Mouse (Mus musculus): ENCODE results near the gene Pdcd1lg2.

Gene Pdcd1lg2

GRCm38 (mm10) chr19:29489785-29490284 is 79.1 kb downstream of the Pdcd1lg2 start:
- DNase-seq (ENCODE audit: extremely low read depth, insufficient read length, low spot score) = no peak

DNA sequence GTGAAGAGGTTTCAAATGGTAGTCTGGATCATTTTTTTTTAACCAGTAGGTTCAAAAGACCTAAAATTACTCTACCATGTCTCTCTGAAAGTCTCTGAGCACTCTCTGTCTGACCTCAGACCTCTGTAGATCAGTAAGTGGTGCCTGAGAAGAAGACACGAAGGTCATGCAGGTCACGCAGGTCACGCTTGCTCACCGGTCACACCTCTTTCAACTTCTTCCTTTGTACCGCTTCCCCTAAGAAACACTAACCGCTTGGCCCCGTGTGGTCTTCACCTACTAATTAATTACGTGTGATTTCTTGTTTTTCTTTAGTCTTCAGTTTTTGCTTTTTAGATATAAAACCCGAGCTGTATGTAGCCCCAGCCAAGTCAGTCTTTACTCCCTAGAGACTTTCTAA is 80.7 kb downstream of the Pdcd1lg2 start:
- no peak for DNase-seq (ENCODE audit: extremely low read depth, insufficient read length, low spot score)

DNA sequence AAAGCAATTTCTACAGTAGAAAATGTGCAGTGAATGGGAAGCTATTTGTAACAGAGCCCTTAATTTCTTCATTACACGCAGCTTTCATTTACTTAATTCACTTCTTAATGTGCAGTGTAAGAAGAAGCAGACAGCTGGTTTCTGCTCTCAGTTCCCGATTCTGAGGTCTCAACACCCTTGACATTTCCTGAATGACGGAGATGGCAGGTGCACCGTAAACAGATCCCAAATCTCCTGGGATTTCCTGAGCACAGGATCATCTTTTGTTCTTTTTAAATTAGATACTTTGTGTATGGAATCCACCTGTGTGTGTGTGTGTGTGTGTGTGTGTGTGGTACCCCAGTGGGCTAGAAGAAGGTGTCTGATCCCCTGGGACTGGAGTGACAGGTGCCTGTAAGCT is 83.7 kb downstream of the Pdcd1lg2 start:
- no peak for DNase-seq (ENCODE audit: extremely low read depth, insufficient read length, low spot score)

DNA sequence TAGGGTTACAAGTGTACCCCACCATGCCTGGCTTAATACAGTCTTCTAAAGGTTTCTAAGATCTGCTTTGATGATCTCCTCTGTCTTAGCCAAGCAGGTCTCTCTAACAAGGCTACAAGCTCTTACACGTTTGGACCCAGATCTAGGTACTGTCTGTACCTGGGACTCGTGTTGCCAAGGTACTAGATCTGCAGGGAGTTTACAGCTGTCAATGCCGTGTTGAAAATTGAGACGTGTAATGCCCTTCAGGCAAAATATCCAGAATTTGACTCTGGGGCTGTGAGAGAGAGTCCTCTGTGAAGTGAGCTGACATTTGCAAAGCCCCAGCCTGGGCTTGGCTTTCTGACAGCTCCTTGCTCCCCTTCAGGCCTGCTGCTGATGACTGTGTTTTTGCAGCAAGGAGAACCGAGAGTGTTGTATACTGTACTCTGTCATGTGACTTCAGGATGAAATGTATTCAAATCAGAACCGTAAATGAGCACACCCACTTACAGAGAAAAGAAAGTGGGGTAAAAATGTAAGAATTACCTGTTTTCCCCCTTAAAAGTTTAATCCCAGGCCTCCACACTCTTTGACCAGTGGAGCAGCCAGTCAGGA is 85.4 kb downstream of the Pdcd1lg2 start:
- DNase-seq (ENCODE audit: extremely low read depth, insufficient read length, low spot score) = no peak

- no peak for DNase-seq (ENCODE audit: extremely low read depth, insufficient read length, low spot score)
Observed at GRCm38 (mm10) chr19:29496786-29497557, 86.3 kb downstream of the Pdcd1lg2 start.

- no peak for DNase-seq (ENCODE audit: extremely low read depth, insufficient read length, low spot score)
Observed at GRCm38 (mm10) chr19:29497874-29498273, 87.2 kb downstream of the Pdcd1lg2 start.

- DNase-seq (ENCODE audit: extremely low read depth, insufficient read length, low spot score) = no peak
Observed at GRCm38 (mm10) chr19:29498842-29499456, 88.2 kb downstream of the Pdcd1lg2 start.

GRCm38 (mm10) chr19:29500333-29500732 is 89.6 kb downstream of the Pdcd1lg2 start:
- DNase-seq (ENCODE audit: extremely low read depth, insufficient read length, low spot score) = no peak

- no peak for DNase-seq (ENCODE audit: extremely low read depth, insufficient read length, low spot score)
Observed at GRCm38 (mm10) chr19:29501106-29501505, 90.4 kb downstream of the Pdcd1lg2 start.

DNA sequence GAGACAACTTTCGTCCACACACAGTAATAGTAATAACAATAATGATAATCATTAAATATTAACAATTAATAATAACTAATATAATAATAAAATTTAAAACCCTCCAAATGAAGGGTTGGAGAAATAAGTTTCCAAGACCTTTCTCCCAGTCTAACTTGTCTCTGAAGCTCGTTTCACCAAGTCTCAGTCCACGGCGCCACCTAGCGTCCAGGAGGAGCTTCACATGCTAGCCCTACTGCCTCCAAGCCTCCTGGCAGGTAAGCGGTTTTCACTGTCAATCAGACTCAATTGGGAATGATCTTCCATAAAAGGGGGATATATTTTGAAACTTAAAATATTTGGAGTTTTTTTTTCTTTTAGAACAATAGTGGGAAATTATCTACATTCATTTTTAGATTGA is 90.8 kb downstream of the Pdcd1lg2 start:
- no peak for DNase-seq (ENCODE audit: extremely low read depth, insufficient read length, low spot score)

- DNase-seq (ENCODE audit: extremely low read depth, insufficient read length, low spot score) = no peak
Observed at GRCm38 (mm10) chr19:29504131-29504530, 93.4 kb downstream of the Pdcd1lg2 start.

- no peak for DNase-seq (ENCODE audit: extremely low read depth, insufficient read length, low spot score)
Observed at GRCm38 (mm10) chr19:29505617-29506016, 94.9 kb downstream of the Pdcd1lg2 start.

DNA sequence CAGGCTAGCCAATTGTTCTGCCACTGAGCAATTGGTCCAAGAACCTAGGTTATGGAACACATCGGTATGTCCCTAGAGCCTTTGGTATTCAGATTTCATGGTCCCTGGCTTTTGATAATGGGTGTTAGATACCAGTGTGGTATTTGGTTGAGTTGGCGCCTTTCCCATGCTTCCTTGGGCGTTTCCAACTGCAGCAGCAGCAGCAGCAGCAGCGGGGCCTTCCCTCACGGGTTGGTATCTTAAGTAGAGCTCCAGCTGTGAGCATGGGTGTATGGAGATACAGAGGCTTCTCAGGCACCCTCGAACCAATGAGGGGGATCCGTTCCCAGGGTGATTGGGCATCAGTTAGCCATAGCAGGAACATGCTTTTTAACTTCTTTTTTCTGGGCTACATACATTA is 97.5 kb downstream of the Pdcd1lg2 start:
- no peak for DNase-seq (ENCODE audit: extremely low read depth, insufficient read length, low spot score)

DNA sequence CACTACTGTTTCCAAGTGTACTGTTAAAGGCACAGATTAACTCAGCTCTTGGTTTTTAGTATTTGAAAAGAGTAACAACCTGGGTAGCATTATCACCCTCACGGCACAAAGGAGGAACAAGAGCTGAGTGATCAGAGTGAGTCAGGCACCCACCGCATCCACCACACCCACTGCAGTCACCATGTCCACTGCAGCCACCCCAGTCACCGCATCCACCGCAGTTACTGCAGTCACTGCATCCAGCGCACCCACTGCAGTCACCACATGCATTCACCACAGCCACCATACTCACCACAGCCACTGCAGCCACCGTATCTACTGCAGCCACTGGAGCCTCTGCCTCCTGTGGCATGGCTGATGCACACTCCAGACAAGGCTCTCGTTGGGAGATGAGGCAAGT is 99.1 kb downstream of the Pdcd1lg2 start:
- DNase-seq (ENCODE audit: extremely low read depth, insufficient read length, low spot score) = peak; percentile 31

- no peak for DNase-seq (ENCODE audit: extremely low read depth, insufficient read length, low spot score)
Observed at GRCm38 (mm10) chr19:29511826-29512225, 101.1 kb downstream of the Pdcd1lg2 start.

GRCm38 (mm10) chr19:29513111-29513766 is 102.5 kb downstream of the Pdcd1lg2 start:
- DNase-seq (ENCODE audit: extremely low read depth, insufficient read length, low spot score) = no peak

- no peak for DNase-seq (ENCODE audit: extremely low read depth, insufficient read length, low spot score)
Observed at GRCm38 (mm10) chr19:29514130-29514529, 103.4 kb downstream of the Pdcd1lg2 start.

GRCm38 (mm10) chr19:29515386-29515785 is 104.7 kb downstream of the Pdcd1lg2 start:
- DNase-seq (ENCODE audit: extremely low read depth, insufficient read length, low spot score) = no peak

GRCm38 (mm10) chr19:29515991-29516390 is 105.3 kb downstream of the Pdcd1lg2 start:
- DNase-seq (ENCODE audit: extremely low read depth, insufficient read length, low spot score) = no peak

- DNase-seq (ENCODE audit: extremely low read depth, insufficient read length, low spot score) = no peak
Observed at GRCm38 (mm10) chr19:29518409-29518808, 107.7 kb downstream of the Pdcd1lg2 start.

GRCm38 (mm10) chr19:29518922-29519321 is 108.2 kb downstream of the Pdcd1lg2 start:
- DNase-seq (ENCODE audit: extremely low read depth, insufficient read length, low spot score) = no peak

Measured in 3134 (cell line).